Mouse (Mus musculus): ENCODE results near the gene Hkdc1. TPM values are rescaled to one million over a fixed set of nuclear protein-coding genes. Genes with fewer than 3 reads are reported as not detected.
A peak's percentile ranks its signal among the peaks of the same experiment; 100 is the strongest.

The Hkdc1 gene
- total and polyA plus RNA-seq, 2 experiments from 2014 or later = 0.44 to 0.46 TPM

GRCm38 (mm10) chr10:62358827-62359226, 63.5 kb downstream of the Hkdc1 start:
- H3K9me3 ChIP-seq (ENCODE audit: low read length) = no peaks in the 10 kb centered on the region
- no peak overlapping the region for H3K9ac ChIP-seq (replicated peaks; ENCODE audit: low read length, poor library complexity, severe bottlenecking)
- H3K4me3 ChIP-seq (ENCODE audit: low read depth, low read length) = no peak overlapping the region
- no peaks in the 10 kb centered on the region for H3K27me3 ChIP-seq (ENCODE audit: insufficient read depth, low read length)
- H3K4me1 ChIP-seq (ENCODE audit: insufficient read depth, low read length) = no peaks in the 10 kb centered on the region
- H3K27ac ChIP-seq (ENCODE audit: low read depth, low read length) = no peak overlapping the region
- no peak for TF ChIP-seq CTCF (IDR thresholded peaks at IDR 0.05)
- DNase-seq (ENCODE audit: low spot score) = no peak
- WGBS = 91% methylated on average over 7 of the region's 7 CpGs
- H3K4me2 ChIP-seq (ENCODE audit: low read depth, low read length, poor library complexity, severe bottlenecking) = no peak overlapping the region
- no peaks in the 10 kb centered on the region for H3K36me3 ChIP-seq (ENCODE audit: insufficient read depth, low read length)
- no peak for ATAC-seq (ENCODE audit: low FRiP score)

GRCm38 (mm10) chr10:62356105-62356730, 66.1 kb downstream of the Hkdc1 start:
- DNase-seq (ENCODE audit: low spot score) (peak; percentile 71), ATAC-seq (ENCODE audit: low FRiP score) (peak; percentile 71)
- 79% methylated on average over 17 of the region's 17 CpGs for WGBS
- no peak overlapping the region for H3K9ac ChIP-seq (replicated peaks; ENCODE audit: low read length, poor library complexity, severe bottlenecking)
- no peaks in the 10 kb centered on the region for H3K36me3 ChIP-seq (ENCODE audit: insufficient read depth, low read length)
- no peak overlapping the region for H3K27ac ChIP-seq (ENCODE audit: low read depth, low read length)
- no peak overlapping the region for H3K4me2 ChIP-seq (ENCODE audit: low read depth, low read length, poor library complexity, severe bottlenecking)
- H3K4me1 ChIP-seq (ENCODE audit: insufficient read depth, low read length) = no peaks in the 10 kb centered on the region
- H3K4me3 ChIP-seq (ENCODE audit: low read depth, low read length) = no peak overlapping the region
- H3K27me3 ChIP-seq (ENCODE audit: insufficient read depth, low read length) = no peaks in the 10 kb centered on the region
- no peaks in the 10 kb centered on the region for H3K9me3 ChIP-seq (ENCODE audit: low read length)
- TF ChIP-seq CTCF (IDR thresholded peaks at IDR 0.05) = no peak

DNA sequence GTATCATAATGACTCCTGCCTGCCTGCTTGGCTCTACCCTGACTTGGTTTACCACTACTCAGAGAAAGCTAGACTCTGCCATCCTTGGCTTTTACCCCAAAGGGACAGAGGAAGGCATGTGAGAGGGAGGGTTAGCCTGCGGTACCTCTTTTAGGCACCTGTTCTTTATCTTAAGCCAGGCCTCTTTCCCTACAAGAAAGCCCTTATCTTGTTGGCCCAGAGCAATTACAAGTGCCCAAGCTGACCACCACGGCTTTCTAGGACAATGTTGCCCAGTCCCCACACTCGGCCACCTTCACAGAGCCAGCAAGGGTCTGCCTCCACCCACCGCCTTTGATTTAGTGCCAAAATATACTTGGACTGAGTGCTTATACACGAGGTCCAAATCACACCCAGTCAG, 77.1 kb downstream of the Hkdc1 start:
- H3K27ac ChIP-seq (ENCODE audit: low read depth, low read length) = no peak overlapping the region
- DNase-seq (ENCODE audit: low spot score) = no peak
- H3K36me3 ChIP-seq (ENCODE audit: insufficient read depth, low read length) = no peaks in the 10 kb centered on the region
- TF ChIP-seq CTCF (IDR thresholded peaks at IDR 0.05) = no peak
- no peak overlapping the region for H3K4me3 ChIP-seq (ENCODE audit: low read depth, low read length)
- no peak for ATAC-seq (ENCODE audit: low FRiP score)
- H3K4me2 ChIP-seq (ENCODE audit: low read depth, low read length, poor library complexity, severe bottlenecking) = no peak overlapping the region
- H3K27me3 ChIP-seq (ENCODE audit: insufficient read depth, low read length) = no peaks in the 10 kb centered on the region
- H3K9me3 ChIP-seq (ENCODE audit: low read length) = no peaks in the 10 kb centered on the region
- 71% methylated on average over 5 of the region's 5 CpGs for WGBS
- H3K9ac ChIP-seq (replicated peaks; ENCODE audit: low read length, poor library complexity, severe bottlenecking) = no peak overlapping the region
- peaks cover 3% of the 10 kb centered on the region; the same call in 1 of the 2 replicates for H3K4me1 ChIP-seq (ENCODE audit: insufficient read depth, low read length)

DNA sequence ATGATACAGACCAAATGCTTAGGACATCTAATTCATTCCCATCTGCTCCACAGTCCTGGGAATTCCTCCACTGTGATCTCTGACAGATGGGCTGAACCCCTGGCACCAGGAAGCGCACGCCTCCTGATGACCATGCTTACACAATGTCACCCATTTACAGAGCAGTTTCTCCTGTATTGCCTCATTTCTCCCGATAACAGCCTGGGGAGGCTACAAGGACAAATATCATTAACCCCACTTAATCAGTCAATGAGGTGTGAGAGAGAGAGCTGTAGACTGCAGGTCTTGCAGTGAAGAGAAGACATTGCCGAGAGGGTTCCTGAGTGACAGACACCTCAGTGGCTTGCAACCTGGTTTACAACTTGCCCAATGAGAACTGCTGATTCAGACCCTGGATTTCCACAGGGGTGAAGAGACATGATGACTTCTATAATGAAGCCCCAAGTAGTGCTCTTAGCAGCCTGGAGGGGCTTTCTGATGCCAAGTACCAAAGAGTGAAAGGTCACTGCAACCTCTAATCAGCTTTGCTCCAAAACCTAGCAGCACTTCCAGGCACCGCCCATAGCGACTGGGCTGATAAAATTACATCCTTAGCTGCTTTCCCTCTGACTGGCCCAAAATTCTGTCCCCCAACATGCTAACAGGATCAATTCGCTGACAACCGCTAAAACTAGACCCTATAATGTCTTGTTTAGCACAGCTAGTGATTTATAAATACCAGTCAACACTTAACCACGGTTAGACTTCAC, 78.1 kb downstream of the Hkdc1 start:
- DNase-seq (ENCODE audit: low spot score) (no peak), ATAC-seq (ENCODE audit: low FRiP score) (no peak)
- no peak overlapping the region for H3K27ac ChIP-seq (ENCODE audit: low read depth, low read length)

GRCm38 (mm10) chr10:62342512-62342911, 79.8 kb downstream of the Hkdc1 start:
- WGBS = 95% methylated on average over 6 of the region's 6 CpGs
- Histone ChIP-seq H3K36me3 (ENCODE audit: insufficient read depth, low read length) (no peaks in the 10 kb centered on the region), H3K9ac (replicated peaks; ENCODE audit: low read length, poor library complexity, severe bottlenecking) (no peak overlapping the region), H3K4me3 (ENCODE audit: low read depth, low read length) (no peak overlapping the region), H3K27me3 (ENCODE audit: insufficient read depth, low read length) (no peaks in the 10 kb centered on the region), H3K4me2 (ENCODE audit: low read depth, low read length, poor library complexity, severe bottlenecking) (no peak overlapping the region), H3K4me1 (ENCODE audit: insufficient read depth, low read length) (peaks cover 12% of the 10 kb centered on the region), H3K27ac (ENCODE audit: low read depth, low read length) (no peak overlapping the region), H3K9me3 (ENCODE audit: low read length) (no peaks in the 10 kb centered on the region)
- DNase-seq (ENCODE audit: low spot score) = no peak
- no peak for TF ChIP-seq CTCF (IDR thresholded peaks at IDR 0.05)
- ATAC-seq (ENCODE audit: low FRiP score) = no peak

More for the DNA sequence above, 78.1 kb downstream of the Hkdc1 start:
- Histone ChIP-seq H3K36me3 (ENCODE audit: insufficient read depth, low read length) (no peaks in the 10 kb centered on the region), H3K4me1 (ENCODE audit: insufficient read depth, low read length) (peaks cover 3% of the 10 kb centered on the region; the same call in 1 of the 2 replicates), H3K9me3 (ENCODE audit: low read length) (no peaks in the 10 kb centered on the region), H3K27me3 (ENCODE audit: insufficient read depth, low read length) (no peaks in the 10 kb centered on the region), H3K9ac (replicated peaks; ENCODE audit: low read length, poor library complexity, severe bottlenecking) (no peak overlapping the region), H3K4me2 (ENCODE audit: low read depth, low read length, poor library complexity, severe bottlenecking) (no peak overlapping the region), H3K4me3 (ENCODE audit: low read depth, low read length) (no peak overlapping the region)
- WGBS = 86% methylated on average over 9 of the region's 9 CpGs
- no peak for TF ChIP-seq CTCF (IDR thresholded peaks at IDR 0.05)

DNA sequence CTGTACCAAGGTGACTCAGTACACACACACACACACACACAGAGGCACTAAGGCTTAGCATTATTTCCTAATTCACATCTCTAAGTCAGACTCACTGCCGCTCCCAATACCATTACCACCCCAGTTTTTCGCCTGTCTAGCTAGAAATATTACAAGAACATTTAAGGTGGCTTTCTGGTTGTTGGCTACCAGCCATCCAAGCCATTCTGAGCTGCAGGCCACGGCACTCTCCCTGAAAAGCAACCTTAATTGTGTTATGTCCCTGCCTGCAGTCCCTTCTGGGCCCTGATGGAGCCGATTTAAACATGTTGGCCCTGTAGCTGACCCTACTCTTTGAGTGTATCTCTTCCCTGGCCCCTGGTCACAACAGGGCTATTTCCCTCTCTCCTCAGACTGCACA, 80.3 kb downstream of the Hkdc1 start:
- Histone ChIP-seq H3K27me3 (ENCODE audit: insufficient read depth, low read length) (no peaks in the 10 kb centered on the region), H3K4me2 (ENCODE audit: low read depth, low read length, poor library complexity, severe bottlenecking) (no peak overlapping the region), H3K4me1 (ENCODE audit: insufficient read depth, low read length) (peaks cover 12% of the 10 kb centered on the region), H3K9me3 (ENCODE audit: low read length) (no peaks in the 10 kb centered on the region), H3K4me3 (ENCODE audit: low read depth, low read length) (no peak overlapping the region), H3K27ac (ENCODE audit: low read depth, low read length) (no peak overlapping the region), H3K36me3 (ENCODE audit: insufficient read depth, low read length) (no peaks in the 10 kb centered on the region), H3K9ac (replicated peaks; ENCODE audit: low read length, poor library complexity, severe bottlenecking) (no peak overlapping the region)
- no peak for DNase-seq (ENCODE audit: low spot score)
- 87% methylated on average over 4 of the region's 4 CpGs for WGBS
- no peak for ATAC-seq (ENCODE audit: low FRiP score)
- no peak for TF ChIP-seq CTCF (IDR thresholded peaks at IDR 0.05)

Measured in midbrain, postnatal 0 days (tissue).